Mouse (Mus musculus): ENCODE results near the gene D5Ertd577e.
"Not testable (repeated sequence)": the region's sequence is repeated elsewhere in the genome, so short reads cannot be mapped to it uniquely, and the experiment has no call there.

D5Ertd577e gene

DNA sequence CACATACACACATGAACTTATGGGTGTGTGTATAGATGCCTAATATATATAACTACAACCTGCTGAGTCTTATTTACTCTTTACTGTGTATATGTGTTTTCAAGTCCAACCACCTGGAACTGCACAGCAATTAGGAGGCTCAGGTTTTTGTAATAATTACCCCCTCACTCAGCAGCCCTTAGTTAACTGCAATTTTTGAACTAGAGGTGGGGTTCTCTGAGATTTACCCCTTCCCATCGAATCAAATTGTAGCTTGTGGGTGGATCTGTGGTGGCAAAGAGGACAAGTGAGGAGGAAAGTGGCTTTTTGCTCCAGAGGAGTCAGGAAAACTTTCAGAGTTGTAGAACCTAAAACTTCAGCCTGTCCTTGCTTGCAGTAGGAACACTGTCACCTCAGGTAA lies at the start of gene D5Ertd577e:
TSS of gene D5Ertd577e (plus strand) at position 301 of the 400 bp plus-strand sequence.
- not testable (repeated sequence) for DNase-seq (ENCODE audit: low spot score)

DNA sequence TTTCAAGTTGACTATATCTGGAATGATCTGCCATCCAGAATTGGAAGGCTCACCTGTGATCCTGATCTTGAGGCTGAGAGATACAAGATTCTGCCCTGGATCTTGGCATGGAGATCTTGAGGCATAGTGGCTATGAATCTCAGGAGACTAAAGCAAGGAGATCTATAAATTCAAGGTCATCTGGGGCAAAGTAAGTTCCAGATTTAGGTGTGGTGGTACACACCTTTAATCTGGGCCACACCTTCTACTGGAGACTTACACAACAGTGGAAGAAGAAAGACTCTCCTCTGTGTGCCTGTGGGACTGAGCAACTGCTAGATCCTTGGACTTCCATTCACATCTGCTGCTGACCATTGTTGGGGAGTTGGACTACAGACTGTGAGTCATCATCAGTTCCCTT lies 53.9 kb downstream of the D5Ertd577e start, which contains the start of gene Gm3286:
TSS of gene Gm3286 (plus strand) at position 301 of the 400 bp plus-strand sequence.
- not testable (repeated sequence) for DNase-seq (ENCODE audit: low spot score)
